ENCODE assay signal across 11 mouse cellular contexts in the genomic region with DNA sequence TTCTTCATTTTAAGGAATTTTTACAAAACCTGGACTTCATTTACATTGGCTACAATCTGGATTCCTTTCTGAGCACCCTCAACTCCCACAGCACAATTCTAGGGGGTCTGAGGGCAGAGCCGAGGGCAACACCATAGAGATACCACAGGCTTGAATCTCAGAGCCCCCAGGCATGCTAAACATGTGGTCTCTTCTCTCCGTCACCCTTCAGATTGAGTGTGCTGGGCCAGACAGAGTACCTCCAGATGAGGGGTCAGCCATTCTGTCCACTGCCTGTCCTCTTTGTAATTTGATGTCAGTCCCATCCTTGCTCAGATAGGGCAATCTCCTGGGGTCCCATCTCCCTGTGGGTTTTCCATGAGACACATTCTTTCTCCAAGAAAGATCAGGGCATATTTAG. TPM values are rescaled to one million over a fixed set of nuclear protein-coding genes. Genes with fewer than 3 reads are reported as not detected.
DNase-seq lines count a peak whose midpoint lies in the region; ATAC-seq lines count a peak whose summit lies in the region.
"Had no signal": no experiment of that assay in that cellular context is flagged by ENCODE, and none has a peak within 500 bp of the region (broad histone marks: within the 10 kb centered on the region; RNA-seq: fewer than 3 reads in every experiment).

No protein-coding gene starts in this region.

- peak overlapping the region; percentile 29; the same call in 1 of the 2 replicates for H3K9ac ChIP-seq in forebrain, embryonic 12.5 days
- no peak overlapping the region for H3K9ac ChIP-seq in hindbrain, embryonic 16.5 days (ENCODE audit: low read depth, low read length)
- no peak overlapping the region for H3K9ac ChIP-seq in neural tube, embryonic 12.5 days
- H3K9ac ChIP-seq: liver, postnatal 0 days had no signal

- no peaks in the 10 kb centered on the region for H3K36me3 ChIP-seq in heart, embryonic 10.5 days
- H3K36me3 ChIP-seq in forebrain, embryonic 12.5 days (replicated peaks), result no peaks in the 10 kb centered on the region
- no peaks in the 10 kb centered on the region for H3K36me3 ChIP-seq in hindbrain, embryonic 16.5 days (ENCODE audit: control insufficient read depth, insufficient read depth, low read length)
- no peaks in the 10 kb centered on the region for H3K36me3 ChIP-seq in neural tube, embryonic 12.5 days

- H3K4me1 ChIP-seq in heart, embryonic 10.5 days, result peaks cover 7% of the 10 kb centered on the region; the same call in 1 of the 2 replicates
- peaks cover 31% of the 10 kb centered on the region for H3K4me1 ChIP-seq in forebrain, embryonic 12.5 days
- peaks cover 20% of the 10 kb centered on the region for H3K4me1 ChIP-seq in hindbrain, embryonic 16.5 days (ENCODE audit: control insufficient read depth, insufficient read depth, low read depth, low read length)
- peaks cover 28% of the 10 kb centered on the region for H3K4me1 ChIP-seq in neural tube, embryonic 12.5 days

- no peak overlapping the region for H3K4me2 ChIP-seq in forebrain, embryonic 12.5 days
- no peak overlapping the region for H3K4me2 ChIP-seq in hindbrain, embryonic 16.5 days (ENCODE audit: low read length)
- H3K4me2 ChIP-seq in neural tube, embryonic 12.5 days (replicated peaks), result no peak overlapping the region

- H3K4me3 ChIP-seq in heart, embryonic 10.5 days, result no peak overlapping the region
- H3K4me3 ChIP-seq in forebrain, embryonic 12.5 days (replicated peaks), result no peak overlapping the region
- no peak overlapping the region for H3K4me3 ChIP-seq in hindbrain, embryonic 16.5 days (ENCODE audit: low read length)
- H3K4me3 ChIP-seq in neural tube, embryonic 12.5 days, result no peak overlapping the region

- peak; percentile 39 for DNase-seq in heart, embryonic 10.5 days (ENCODE audit: low spot score)
- no peak for DNase-seq in heart, postnatal 4 days
- no peak for DNase-seq in urinary bladder, adult 2 months (ENCODE audit: low spot score)
- DNase-seq: heart, adult 18-20 months; liver, postnatal 0 days; thymus, adult 18-20 months had no signal

- no peaks in the 10 kb centered on the region for H3K9me3 ChIP-seq in heart, embryonic 10.5 days
- no peaks in the 10 kb centered on the region for H3K9me3 ChIP-seq in forebrain, embryonic 12.5 days
- H3K9me3 ChIP-seq in hindbrain, embryonic 16.5 days (ENCODE audit: control insufficient read depth, low read length), result no peaks in the 10 kb centered on the region
- no peaks in the 10 kb centered on the region for H3K9me3 ChIP-seq in neural tube, embryonic 12.5 days
- H3K9me3 ChIP-seq: G1E had no signal

- no peaks in the 10 kb centered on the region; the same call in 1 of the 2 replicates for H3K27me3 ChIP-seq in heart, embryonic 10.5 days (ENCODE audit: insufficient read depth, poor library complexity, severe bottlenecking)
- H3K27me3 ChIP-seq in forebrain, embryonic 12.5 days, result peaks cover 16% of the 10 kb centered on the region
- H3K27me3 ChIP-seq in hindbrain, embryonic 16.5 days (replicated peaks; ENCODE audit: control insufficient read depth, insufficient read depth, low read length), result no peaks in the 10 kb centered on the region
- H3K27me3 ChIP-seq in neural tube, embryonic 12.5 days (replicated peaks), result peaks cover 4% of the 10 kb centered on the region; the same call in 1 of the 2 replicates

- no peak; the same call in 1 of the 2 replicates for ATAC-seq in forebrain, embryonic 12.5 days (ENCODE audit: low FRiP score)
- ATAC-seq in hindbrain, embryonic 16.5 days, result no peak
- peak; percentile 4; the same call in 1 of the 2 replicates for ATAC-seq in neural tube, embryonic 12.5 days (ENCODE audit: low FRiP score, low read depth)
- no peak for ATAC-seq in megakaryocyte-erythroid progenitor cell, adult 5-6 weeks (replicated peaks; ENCODE audit: low FRiP score, low TSS enrichment, poor library complexity, severe bottlenecking)
- ATAC-seq: liver, postnatal 0 days had no signal

- 30% methylated on average over 2 of the region's 2 CpGs for WGBS in heart, embryonic 10.5 days
- 62% methylated on average over 2 of the region's 2 CpGs for WGBS in forebrain, embryonic 12.5 days
- whole genome bisulfite sequencing in hindbrain, embryonic 16.5 days, result 53% methylated on average over 2 of the region's 2 CpGs
- 64% methylated on average over 2 of the region's 2 CpGs for WGBS in neural tube, embryonic 12.5 days

- no peak overlapping the region for H3K27ac ChIP-seq in heart, embryonic 10.5 days
- peak overlapping the region; percentile 81 for H3K27ac ChIP-seq in forebrain, embryonic 12.5 days
- peak overlapping the region; percentile 48 for H3K27ac ChIP-seq in hindbrain, embryonic 16.5 days (ENCODE audit: low read depth, low read length)
- H3K27ac ChIP-seq in neural tube, embryonic 12.5 days, result no peak overlapping the region

RNA-seq across cellular contexts. Expression of a gene that starts 31.9 kb away (rescaled TPM):
- 10.8 and 11.0 TPM in 2 replicates for polyA plus RNA-seq in heart, embryonic 10.5 days (2016; fragmentation: Nextera tagmentation; extraction: Ambion mirVana)
- 10 to 100 TPM; 21.0 to 23.6 TPM for total RNA-seq in heart, postnatal 4 days (2021)
- polyA plus RNA-seq in forebrain, embryonic 12.5 days (2016; fragmentation: Nextera tagmentation; extraction: Ambion mirVana), result 4.6 and 6.3 TPM in 2 replicates
- polyA plus RNA-seq in hindbrain, embryonic 16.5 days (2015; fragmentation: Nextera tagmentation; extraction: Ambion mirVana), result 13.6 and 14.7 TPM in 2 replicates
- 4.9 and 5.5 TPM in 2 replicates for polyA plus RNA-seq in neural tube, embryonic 12.5 days (2016; fragmentation: Nextera tagmentation; extraction: Ambion mirVana)
- 42.3 and 43.4 TPM in 2 replicates for polyA plus RNA-seq in urinary bladder, adult 2 months (2012; rRNA removed)
- total RNA-seq in megakaryocyte-erythroid progenitor cell, adult 5-6 weeks (2014; fragmentation: Nextera tagmentation), result 15.9 and 24.0 TPM in 2 replicates
- 18.0 and 31.5 TPM in 2 replicates for total RNA-seq in megakaryocyte-erythroid progenitor cell, adult 5-6 weeks (2017)

Comparison
In these comparisons a context has a peak if more than half of its experiments do, and no peak if none do; other contexts are left out.
1. H3K27ac ChIP-seq: peak in forebrain, embryonic 12.5 days (single experiment) and hindbrain, embryonic 16.5 days (single experiment); none in heart, embryonic 10.5 days (single experiment) and neural tube, embryonic 12.5 days (single experiment).